Mouse (Mus musculus) gastrocnemius, adult 18-20 months (tissue): Measurements from ENCODE around the gene Alg9. TPM values are rescaled to one million over a fixed set of nuclear protein-coding genes. Genes with fewer than 3 reads are reported as not detected.

Experiments used
- DNase-seq: peaks from one replicate; pipeline ENCODE4 v3.0.0; 2021; ENCODE audit warnings: low spot score
- total RNA-seq, 2 experiments: library from RNA; stranded (reverse); gene quantifications; 2 replicates each; pipeline ENCODE4 v1.2.3; 2021

The Alg9 gene
- total RNA-seq, 2 experiments from 2014 or later = 10.3 to 10.8 TPM

- DNase-seq = no peak
Measured at GRCm38 (mm10) chr9:50753947-50754346, 20.9 kb upstream of the Alg9 start.

GRCm38 (mm10) chr9:50756711-50757110, 18.1 kb upstream of the Alg9 start:
- no peak for DNase-seq

GRCm38 (mm10) chr9:50761520-50762243, 13.1 kb upstream of the Alg9 start:
- no peak for DNase-seq

GRCm38 (mm10) chr9:50763331-50763730, 11.5 kb upstream of the Alg9 start:
- DNase-seq = peak; percentile 28

- DNase-seq = no peak
Measured at GRCm38 (mm10) chr9:50767531-50768106, 7.2 kb upstream of the Alg9 start.

GRCm38 (mm10) chr9:50768107-50769002, 6.5 kb upstream of the Alg9 start, which contains the start of gene Fdxacb1:
Gene Fdxacb1, plus strand, starts transcription at chr9:50768236.
- DNase-seq = peak; percentile 99

GRCm38 (mm10) chr9:50770011-50770410, 4.8 kb upstream of the Alg9 start:
- no peak for DNase-seq

GRCm38 (mm10) chr9:50774026-50774462, 775 bp upstream of the Alg9 start:
- no peak for DNase-seq

- DNase-seq = no peak
Measured at GRCm38 (mm10) chr9:50775662-50776126, 875 bp downstream of the Alg9 start.

GRCm38 (mm10) chr9:50776162-50776760, 1.4 kb downstream of the Alg9 start:
- no peak for DNase-seq

- DNase-seq = no peak
Measured at GRCm38 (mm10) chr9:50782155-50782554, 7.3 kb downstream of the Alg9 start.

- no peak for DNase-seq
Measured at GRCm38 (mm10) chr9:50795266-50795665, 20.4 kb downstream of the Alg9 start.

- DNase-seq = no peak
Measured at GRCm38 (mm10) chr9:50796776-50797175, 22.0 kb downstream of the Alg9 start.

- DNase-seq = no peak
Measured at GRCm38 (mm10) chr9:50797641-50798040, 22.8 kb downstream of the Alg9 start.

GRCm38 (mm10) chr9:50798368-50798767, 23.5 kb downstream of the Alg9 start:
- no peak for DNase-seq

- DNase-seq = peak; percentile 67
Measured at GRCm38 (mm10) chr9:50800985-50801384, 26.2 kb downstream of the Alg9 start.

GRCm38 (mm10) chr9:50803055-50803671, 28.3 kb downstream of the Alg9 start:
- DNase-seq = no peak

GRCm38 (mm10) chr9:50808471-50808870, 33.7 kb downstream of the Alg9 start:
- no peak for DNase-seq

GRCm38 (mm10) chr9:50809146-50809545, 34.3 kb downstream of the Alg9 start:
- DNase-seq = peak; percentile 67

GRCm38 (mm10) chr9:50811187-50811586, 36.4 kb downstream of the Alg9 start:
- no peak for DNase-seq

GRCm38 (mm10) chr9:50811746-50812145, 36.9 kb downstream of the Alg9 start:
- no peak for DNase-seq
